Comparison of ENCODE assay signal across 8 mouse cellular contexts in genomic region chr12:106055799-106056198, GRCm38 (mm10). TPM values are rescaled to one million over a fixed set of nuclear protein-coding genes. Genes with fewer than 3 reads are reported as not detected.
DNase-seq lines count a peak whose midpoint lies in the region; ATAC-seq and TF ChIP-seq lines count a peak whose summit lies in the region.

No protein-coding gene starts in this region.

- peak; percentile 59 for ATAC-seq in liver, embryonic 14.5 days (ENCODE audit: insufficient read depth)
- ATAC-seq in neural tube, embryonic 14.5 days (ENCODE audit: low read depth) = peak; percentile 56; the same call in 1 of the 2 replicates

- H3K36me3 ChIP-seq in C2C12 (ENCODE audit: control insufficient read depth, insufficient read depth) = peaks cover 52% of the 10 kb centered on the region
- H3K36me3 ChIP-seq in liver, embryonic 14.5 days (replicated peaks; ENCODE audit: control insufficient read depth, insufficient read depth, low read depth) = peaks cover 44% of the 10 kb centered on the region
- no peaks in the 10 kb centered on the region for H3K36me3 ChIP-seq in neural tube, embryonic 14.5 days (ENCODE audit: control insufficient read depth, insufficient read depth, low read length)
- H3K36me3 ChIP-seq in testis, adult 2 months (ENCODE audit: control insufficient read depth, insufficient read depth, low read length) = peaks cover 1% of the 10 kb centered on the region

- H3K4me3 ChIP-seq in C2C12 (ENCODE audit: insufficient read depth, poor library complexity, severe bottlenecking) = no peak overlapping the region
- no peak overlapping the region for H3K4me3 ChIP-seq in liver, embryonic 14.5 days (ENCODE audit: insufficient read depth in 1 of 2, low read depth in 2 of 2, low read length in 2 of 2)
- H3K4me3 ChIP-seq in neural tube, embryonic 14.5 days (ENCODE audit: low read depth, low read length) = no peak overlapping the region
- H3K4me3 ChIP-seq in testis, adult 2 months (ENCODE audit: control insufficient read depth, low read depth, low read length) = no peak overlapping the region

- no peaks in the 10 kb centered on the region for H3K9me3 ChIP-seq in liver, embryonic 14.5 days (ENCODE audit: control insufficient read depth, low read length)
- H3K9me3 ChIP-seq in neural tube, embryonic 14.5 days (ENCODE audit: control insufficient read depth, low read length) = no peaks in the 10 kb centered on the region

- 39% methylated on average over 6 of the region's 6 CpGs for WGBS in liver, embryonic 14.5 days (ENCODE audit: insufficient replicate concordance)
- 49% methylated on average over 6 of the region's 6 CpGs for WGBS in neural tube, embryonic 14.5 days

- H3ac ChIP-seq in C2C12 (ENCODE audit: control insufficient read depth, insufficient read length, low read depth) = no peak overlapping the region

- no peaks in the 10 kb centered on the region for H3K4me1 ChIP-seq in liver, embryonic 14.5 days (replicated peaks; ENCODE audit: control insufficient read depth in 2 of 2, insufficient read depth in 2 of 2, low read length in 1 of 2)
- no peaks in the 10 kb centered on the region for H3K4me1 ChIP-seq in neural tube, embryonic 14.5 days (ENCODE audit: control insufficient read depth, insufficient read depth, low read length)
- H3K4me1 ChIP-seq in testis, adult 2 months (ENCODE audit: control insufficient read depth, insufficient read depth, low read length) = no peaks in the 10 kb centered on the region

- TF ChIP-seq POLR2A in testis, adult 2 months (IDR thresholded peaks at IDR 0.05; ENCODE audit: control insufficient read depth, low read depth, low read length) = no peak

- no peaks in the 10 kb centered on the region for H3K79me2 ChIP-seq in C2C12 (ENCODE audit: control insufficient read depth, insufficient read depth)

- TF ChIP-seq EP300 in liver, embryonic 14.5 days (IDR thresholded peaks at IDR 0.05; ENCODE audit: low read depth) = no peak

- no peaks in the 10 kb centered on the region for H3K27me3 ChIP-seq in C2C12 (ENCODE audit: control insufficient read depth, insufficient read depth, insufficient read length)
- H3K27me3 ChIP-seq in liver, embryonic 14.5 days (ENCODE audit: control insufficient read depth, insufficient read depth, low read length) = no peaks in the 10 kb centered on the region
- no peaks in the 10 kb centered on the region for H3K27me3 ChIP-seq in neural tube, embryonic 14.5 days (ENCODE audit: control insufficient read depth, insufficient read depth, low read length)
- H3K27me3 ChIP-seq in testis, adult 2 months (ENCODE audit: control insufficient read depth, insufficient read depth, low read length) = no peaks in the 10 kb centered on the region

- no peak overlapping the region for H3K9ac ChIP-seq in liver, embryonic 14.5 days (replicated peaks)
- no peak overlapping the region for H3K9ac ChIP-seq in neural tube, embryonic 14.5 days (replicated peaks; ENCODE audit: low read depth, low read length)

- no peak overlapping the region for H3K4me2 ChIP-seq in liver, embryonic 14.5 days (ENCODE audit: low read depth)
- no peak overlapping the region for H3K4me2 ChIP-seq in neural tube, embryonic 14.5 days (ENCODE audit: low read depth, low read length)

- no peak overlapping the region for H3K27ac ChIP-seq in liver, embryonic 14.5 days
- no peak overlapping the region for H3K27ac ChIP-seq in neural tube, embryonic 14.5 days (ENCODE audit: low read depth, low read length)
- H3K27ac ChIP-seq in testis, adult 2 months (ENCODE audit: control insufficient read depth, insufficient read depth, low read depth, low read length) = no peak overlapping the region

- TF ChIP-seq CTCF in C2C12 (IDR thresholded peaks at IDR 0.05; ENCODE audit: control insufficient read depth, insufficient read depth, insufficient read length) = peak; percentile 53
- TF ChIP-seq CTCF in liver, embryonic 14.5 days (IDR thresholded peaks at IDR 0.05; ENCODE audit: low read depth) = peak; percentile 96
- peak; percentile 71; the same call in 1 of the 2 replicates for TF ChIP-seq CTCF in testis, adult 2 months (IDR thresholded peaks at IDR 0.05; ENCODE audit: control insufficient read depth, insufficient read depth, insufficient replicate concordance, low read depth, low read length)

- peak; percentile 67 for DNase-seq in adrenal gland, adult 8-10 months
- DNase-seq in embryo, embryonic 11 days = peak; percentile 79
- peak; percentile 51 to 77 for DNase-seq in gastrocnemius, postnatal 4 days (ENCODE audit: low spot score in 2 of 2)
- DNase-seq in kidney, postnatal 25 days = peak; percentile 70 to 90
- DNase-seq in liver, embryonic 14.5 days (ENCODE audit: low read depth in 3 of 3, low spot score in 3 of 3) = peak; percentile 42 to 52 (median 46)

- no peaks in the 10 kb centered on the region for H3K79me3 ChIP-seq in C2C12 (ENCODE audit: low read depth)

TF ChIP-seq in C2C12, 6 proteins besides CTCF, POLR2A, EP300 and RAD21:
- TF ChIP-seq MAX (IDR thresholded peaks at IDR 0.05) = no peak
- TF ChIP-seq MYOG (IDR thresholded peaks at IDR 0.05; ENCODE audit: control insufficient read depth, extremely low read depth, insufficient read length) = no peak

RNA-seq across cellular contexts. Expression of gene Vrk1, which starts 45.8 kb away (rescaled TPM):
- polyA plus RNA-seq in C2C12 (2012; fragmentation: generic; extraction: Trizol) = 22.8 TPM
- 10 to 100 TPM; 16.4 to 18.0 (median 17.4) TPM for total RNA-seq in adrenal gland, adult 8-10 months (2022)
- 10 to 100 TPM; 15.1 to 16.7 TPM for total RNA-seq in gastrocnemius, postnatal 4 days (2021)
- polyA plus RNA-seq in liver, embryonic 14.5 days (2012; rRNA removed) = 34.0 and 60.2 TPM in 2 replicates
- 103 and 111 TPM in 2 replicates for polyA plus RNA-seq in liver, embryonic 14.5 days (2014; fragmentation: Nextera tagmentation; extraction: Ambion mirVana)
- 28.8 and 32.9 TPM in 2 replicates for polyA plus RNA-seq in neural tube, embryonic 14.5 days (2014; fragmentation: Nextera tagmentation; extraction: Ambion mirVana)
- polyA plus RNA-seq in testis, adult 2 months (2012; rRNA removed) = 9.2 and 11.6 TPM in 2 replicates
